Mouse (Mus musculus) lung, adult 18-20 months (tissue): ENCODE measurements around the gene Npas2.

ENCODE experiments used
- DNase-seq, 2 experiments: peaks; one replicate each; pipeline ENCODE4 v3.0.0; 2022; ENCODE audit warnings: mixed read lengths in 2 of 2

Gene Npas2

GRCm38 (mm10) chr1:39338831-39339230 lies 145.3 kb downstream of the Npas2 start:
- no peak for DNase-seq

GRCm38 (mm10) chr1:39339455-39339854 lies 145.9 kb downstream of the Npas2 start:
- no peak for DNase-seq

GRCm38 (mm10) chr1:39340156-39340555 lies 146.6 kb downstream of the Npas2 start:
- no peak for DNase-seq

GRCm38 (mm10) chr1:39340647-39341046 lies 147.1 kb downstream of the Npas2 start:
- peak; percentile 55 to 70 for DNase-seq

GRCm38 (mm10) chr1:39341807-39342206 lies 148.3 kb downstream of the Npas2 start:
- DNase-seq, result no peak

GRCm38 (mm10) chr1:39343242-39343641 lies 149.7 kb downstream of the Npas2 start:
- no peak for DNase-seq

- no peak for DNase-seq
Observed at GRCm38 (mm10) chr1:39344981-39345600, 151.6 kb downstream of the Npas2 start.

GRCm38 (mm10) chr1:39349001-39349400 lies 155.5 kb downstream of the Npas2 start:
- peak; percentile 32 to 65 for DNase-seq

- no peak for DNase-seq
Observed at GRCm38 (mm10) chr1:39349427-39349826, 155.9 kb downstream of the Npas2 start.

- no peak for DNase-seq
Observed at GRCm38 (mm10) chr1:39361754-39362514, 168.4 kb downstream of the Npas2 start.

- peak in 1 of 2 experiments; percentile 45 for DNase-seq
Observed at GRCm38 (mm10) chr1:39362515-39362893, 169.0 kb downstream of the Npas2 start.

GRCm38 (mm10) chr1:39365562-39365961 lies 172.0 kb downstream of the Npas2 start:
- DNase-seq, result no peak

GRCm38 (mm10) chr1:39367045-39367444 lies 173.5 kb downstream of the Npas2 start:
- DNase-seq, result no peak

- peak; percentile 99 for DNase-seq
Observed at GRCm38 (mm10) chr1:39367601-39368266, 174.2 kb downstream of the Npas2 start, which contains the start of gene Rpl31. Gene Rpl31, plus strand, starts transcription at chr1:39367842.

- DNase-seq, result no peak
Observed at GRCm38 (mm10) chr1:39368267-39368841, 174.8 kb downstream of the Npas2 start.

GRCm38 (mm10) chr1:39370431-39370830 lies 176.9 kb downstream of the Npas2 start:
- no peak for DNase-seq

GRCm38 (mm10) chr1:39372220-39372843 lies 178.8 kb downstream of the Npas2 start:
- DNase-seq, result no peak

GRCm38 (mm10) chr1:39373378-39373777 lies 179.8 kb downstream of the Npas2 start:
- DNase-seq, result no peak

- no peak for DNase-seq
Observed at GRCm38 (mm10) chr1:39374231-39374809, 180.8 kb downstream of the Npas2 start.

- no peak for DNase-seq
Observed at GRCm38 (mm10) chr1:39376121-39376520, 182.6 kb downstream of the Npas2 start.

GRCm38 (mm10) chr1:39376726-39377240 lies 183.3 kb downstream of the Npas2 start:
- no peak for DNase-seq

- DNase-seq, result no peak
Observed at GRCm38 (mm10) chr1:39378540-39378939, 185.0 kb downstream of the Npas2 start.
